Mouse (Mus musculus) layer of hippocampus, adult 9-11 months (tissue): ENCODE data around the gene Pde6d.
"Not testable (repeated sequence)": the region's sequence is repeated elsewhere in the genome, so short reads cannot be mapped to it uniquely, and the experiment has no call there.

Experiments used
- DNase-seq: peaks from one replicate; pipeline ENCODE4 v3.0.0; 2022

Gene Pde6d

GRCm38 (mm10) chr1:86568409-86568808, 14.0 kb downstream of the Pde6d start:
- no peak for DNase-seq

GRCm38 (mm10) chr1:86562663-86563062, 19.8 kb downstream of the Pde6d start:
- DNase-seq = no peak

- DNase-seq = no peak
These were observed 23.2 kb downstream of the Pde6d start for GRCm38 (mm10) chr1:86559232-86559631.

- DNase-seq = no peak
These were observed 24.6 kb downstream of the Pde6d start for GRCm38 (mm10) chr1:86557872-86558271.

- DNase-seq = no peak
These were observed 26.8 kb downstream of the Pde6d start for GRCm38 (mm10) chr1:86555665-86556064.

GRCm38 (mm10) chr1:86551877-86552276, 30.6 kb downstream of the Pde6d start:
- no peak for DNase-seq

- DNase-seq = no peak
These were observed 31.1 kb downstream of the Pde6d start for GRCm38 (mm10) chr1:86551299-86551698.

- DNase-seq = no peak
These were observed 35.6 kb downstream of the Pde6d start for GRCm38 (mm10) chr1:86546797-86547196.

- DNase-seq = no peak
These were observed 39.8 kb downstream of the Pde6d start for GRCm38 (mm10) chr1:86542584-86542983.

GRCm38 (mm10) chr1:86539583-86539982, 42.8 kb downstream of the Pde6d start:
- not testable (repeated sequence) for DNase-seq

GRCm38 (mm10) chr1:86538383-86538782, 44.0 kb downstream of the Pde6d start:
- DNase-seq = no peak

GRCm38 (mm10) chr1:86533411-86534130, 48.9 kb downstream of the Pde6d start:
- DNase-seq = peak; percentile 65

GRCm38 (mm10) chr1:86532362-86533051, 49.9 kb downstream of the Pde6d start:
- peak; percentile 90 for DNase-seq

GRCm38 (mm10) chr1:86531547-86532321, 50.7 kb downstream of the Pde6d start:
- DNase-seq = no peak

GRCm38 (mm10) chr1:86530871-86531546, 51.4 kb downstream of the Pde6d start:
- DNase-seq = no peak

- no peak for DNase-seq
These were observed 52.8 kb downstream of the Pde6d start for GRCm38 (mm10) chr1:86529590-86529989.

GRCm38 (mm10) chr1:86528571-86529180, 53.8 kb downstream of the Pde6d start:
- DNase-seq = peak; percentile 62

- peak; percentile 93 for DNase-seq
These were observed 54.6 kb downstream of the Pde6d start for GRCm38 (mm10) chr1:86527599-86528486.

GRCm38 (mm10) chr1:86526789-86527598, 55.4 kb downstream of the Pde6d start:
- DNase-seq = peak; percentile 40

GRCm38 (mm10) chr1:86526116-86526788, 56.2 kb downstream of the Pde6d start, which contains the start of gene Ptma:
TSS of gene Ptma (plus strand) at chr1:86526726.
- peak; percentile 100 for DNase-seq
